Mouse (Mus musculus): Measurements from ENCODE around the gene Olfr159.

DNA sequence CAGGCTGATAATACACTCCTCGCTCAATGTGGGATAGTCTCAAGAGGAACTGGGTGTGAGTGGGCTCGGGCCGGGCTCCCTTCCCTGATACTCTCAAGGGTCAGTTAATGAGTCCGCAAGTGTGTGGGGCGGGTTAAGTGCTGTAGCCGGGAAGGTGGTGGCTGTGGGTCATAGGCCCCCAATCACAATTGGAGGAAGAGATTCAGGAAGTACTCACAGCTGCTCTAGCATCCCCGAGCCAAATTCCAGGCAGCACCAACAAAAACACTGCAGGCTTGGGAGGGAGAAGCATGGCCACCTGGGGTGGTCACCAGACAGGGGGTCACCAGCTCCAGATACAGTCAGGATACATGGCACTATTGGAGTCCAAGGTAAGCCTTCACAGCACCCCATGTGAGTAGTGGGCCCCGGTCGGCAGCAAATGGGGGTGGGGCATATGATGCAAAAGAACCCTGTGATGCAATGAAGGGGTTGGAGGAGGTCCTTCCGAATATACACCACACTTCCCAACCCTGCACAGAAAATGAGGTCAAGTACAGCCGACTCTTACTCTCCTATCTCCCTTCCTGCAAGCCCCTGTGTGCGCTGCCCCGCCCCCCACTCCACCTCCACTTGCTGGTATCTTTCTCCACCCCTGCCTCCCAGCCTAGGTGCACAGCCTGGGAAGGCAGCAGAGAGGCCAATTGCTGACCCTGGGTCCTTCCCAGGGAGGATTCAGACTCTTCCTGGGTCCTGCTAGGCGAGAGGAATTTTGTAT, 40.8 kb downstream of the Olfr159 start, which contains the start of gene Spaar:
- TF ChIP-seq POLR2A (IDR thresholded peaks at IDR 0.05; ENCODE audit: extremely low read depth, insufficient read depth, low read length) (no peak), CTCF (IDR thresholded peaks at IDR 0.05; ENCODE audit: low read depth, low read length) (no peak)
